Mouse (Mus musculus) myocyte (in vitro differentiated cells): ENCODE measurements around the gene Rassf3.

Source experiments
- CEBPB ChIP-seq: IDR thresholded peaks from 2 replicates; pipeline ENCODE4 v1.6.1; 2011; ENCODE audit warnings: mild to moderate bottlenecking, moderate library complexity; ENCODE audit not compliant: poor library complexity, insufficient read depth, severe bottlenecking
- POLR2A ChIP-seq: IDR thresholded peaks from one replicate; pipeline ENCODE4 v1.6.1; 2011; ENCODE audit warnings: low read depth, mild to moderate bottlenecking, control low read depth, moderate library complexity; ENCODE audit not compliant: insufficient read length
- POLR2AphosphoS2 ChIP-seq: IDR thresholded peaks from one replicate; pipeline ENCODE4 v1.6.1; 2011; ENCODE audit warnings: low read depth, control low read depth; ENCODE audit not compliant: insufficient read length
- SRF ChIP-seq: IDR thresholded peaks from one replicate; pipeline ENCODE4 v1.6.1; 2011; ENCODE audit warnings: low read depth; ENCODE audit not compliant: control insufficient read depth, insufficient read length

GRCm38 (mm10) chr10:121432635-121433280 lies 43.4 kb downstream of the Rassf3 start:
- TF ChIP-seq POLR2A (no peak), POLR2AphosphoS2 (no peak), SRF (no peak), CEBPB (no peak)
